Mouse (Mus musculus) adrenal gland, adult 2 months (tissue): ENCODE results near the gene Ttll6. TPM values are rescaled to one million over a fixed set of nuclear protein-coding genes. Genes with fewer than 3 reads are reported as not detected.
A peak's percentile ranks its signal among the peaks of the same experiment; 100 is the strongest.

ENCODE experiments used
- DNase-seq: peaks from one replicate; pipeline ENCODE4 v3.0.0; 2021
- polyA plus RNA-seq: library from polyadenylated mRNA; depleted of rRNA; stranded (reverse); fragments of >200 nt; gene quantifications from 2 replicates; pipeline ENCODE4 v1.2.3, GENCODE M21; 2012
- total RNA-seq, 2 experiments: library from RNA; stranded (reverse); gene quantifications; 2 replicates each; pipeline ENCODE4 v1.2.3; 2021

The Ttll6 gene
- total and polyA plus RNA-seq, 3 experiments = not detected

- no peak for DNase-seq
Observed at GRCm38 (mm10) chr11:96169016-96169415, 35.4 kb downstream of the Ttll6 start.

- DNase-seq = no peak
Observed at GRCm38 (mm10) chr11:96170711-96171379, 37.3 kb downstream of the Ttll6 start.

DNA sequence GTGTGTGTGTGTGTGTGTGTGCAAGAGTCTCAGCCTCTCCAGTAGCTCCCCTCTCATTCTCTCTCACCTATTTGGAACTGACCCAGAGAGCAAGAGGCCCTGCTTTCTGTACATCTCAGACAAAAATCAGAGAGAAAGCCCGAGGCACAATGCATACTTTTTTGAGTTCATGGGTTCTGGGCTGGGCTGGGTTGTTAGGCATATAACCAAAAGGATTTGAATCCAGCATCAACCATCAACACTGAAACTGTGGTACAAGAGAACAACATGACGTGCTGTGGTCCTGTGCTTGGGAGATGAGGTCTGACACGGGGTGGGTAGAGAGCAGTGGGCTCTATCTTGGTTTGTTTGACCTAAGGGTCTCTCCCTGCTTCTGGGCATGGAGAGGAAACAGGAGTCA is 38.0 kb downstream of the Ttll6 start:
- DNase-seq = no peak

GRCm38 (mm10) chr11:96172511-96173287 is 39.1 kb downstream of the Ttll6 start:
- DNase-seq = no peak

DNA sequence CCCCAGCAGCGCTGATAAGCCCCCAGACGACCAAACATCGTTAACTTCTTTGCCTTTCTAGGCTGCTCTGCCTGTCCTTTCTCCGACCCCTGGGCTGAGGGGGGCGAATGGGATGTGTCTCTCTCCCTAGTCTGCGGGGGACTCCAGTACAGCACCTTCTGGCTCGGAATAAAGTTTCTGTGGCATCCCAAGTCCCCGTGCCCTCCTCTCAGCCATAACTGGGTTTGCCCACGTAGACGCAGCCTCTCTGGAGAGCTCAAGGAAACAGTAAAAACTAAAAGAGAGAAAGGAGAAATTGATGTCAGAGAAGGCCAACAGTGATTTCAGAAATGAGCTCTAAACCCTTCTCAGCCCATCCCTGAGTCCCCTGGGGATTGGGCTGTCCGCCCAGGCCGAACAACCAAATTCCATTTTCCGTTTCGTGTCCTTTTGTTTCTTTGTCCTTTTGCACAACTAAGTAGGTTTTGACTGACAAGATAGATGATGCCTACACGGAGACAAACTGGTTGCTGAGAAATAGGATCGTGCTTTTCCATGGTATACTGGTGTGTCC is 39.8 kb downstream of the Ttll6 start:
- no peak for DNase-seq

GRCm38 (mm10) chr11:96174881-96175280 is 41.3 kb downstream of the Ttll6 start:
- DNase-seq = no peak

- no peak for DNase-seq
Observed at GRCm38 (mm10) chr11:96175511-96175910, 41.9 kb downstream of the Ttll6 start.

- DNase-seq = no peak
Observed at GRCm38 (mm10) chr11:96175951-96176530, 42.5 kb downstream of the Ttll6 start.

DNA sequence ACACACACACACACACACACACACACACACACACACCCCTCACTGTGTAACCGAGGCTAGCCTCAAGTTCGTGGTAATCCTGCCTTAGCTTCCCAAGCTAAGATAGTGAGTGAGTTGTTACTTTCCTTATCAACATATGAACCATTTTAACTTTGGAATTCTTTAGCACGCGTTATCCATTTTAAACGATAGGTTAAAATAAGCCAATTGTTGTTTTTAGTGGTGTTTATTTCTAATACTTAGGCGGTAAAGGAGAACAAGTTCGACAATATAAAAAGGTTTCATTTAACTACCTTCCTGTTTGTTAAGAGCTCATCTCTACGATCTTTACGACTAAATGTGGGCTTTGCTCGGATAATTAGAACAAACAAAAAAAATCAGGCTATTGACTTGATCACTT is 43.3 kb downstream of the Ttll6 start:
- DNase-seq = no peak

DNA sequence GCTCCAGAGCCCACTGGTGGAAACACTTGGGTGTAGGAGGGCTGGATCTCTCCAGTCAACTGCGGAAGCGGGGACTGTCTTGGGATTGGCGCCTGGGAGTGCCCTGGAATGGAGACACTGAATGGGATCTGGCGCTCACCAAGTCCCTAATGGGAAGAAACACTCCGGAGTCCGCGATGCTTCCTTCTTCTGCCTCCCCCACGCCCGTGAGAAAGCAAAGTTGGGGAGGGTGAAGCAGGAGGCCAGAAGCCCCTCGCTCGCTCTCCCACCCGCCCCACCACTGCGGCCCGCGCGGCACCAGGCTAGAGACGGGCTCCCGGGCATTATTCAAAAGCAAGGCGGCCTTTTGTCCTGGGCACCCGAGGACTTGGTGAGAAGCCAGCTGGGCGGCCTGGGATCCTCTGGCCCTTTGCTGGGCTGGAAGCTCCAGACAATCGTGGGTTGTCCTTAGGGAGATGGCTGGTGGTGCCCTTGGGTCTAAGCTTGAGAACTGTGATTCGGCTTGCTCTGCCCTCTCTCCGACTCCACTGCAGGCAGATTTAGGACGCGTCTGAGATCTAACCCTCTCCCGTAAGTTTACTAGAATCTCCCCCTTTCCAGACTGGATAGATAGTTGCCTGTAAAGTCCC is 44.1 kb downstream of the Ttll6 start:
- DNase-seq = no peak

- DNase-seq = no peak
Observed at GRCm38 (mm10) chr11:96178356-96178755, 44.8 kb downstream of the Ttll6 start.

DNA sequence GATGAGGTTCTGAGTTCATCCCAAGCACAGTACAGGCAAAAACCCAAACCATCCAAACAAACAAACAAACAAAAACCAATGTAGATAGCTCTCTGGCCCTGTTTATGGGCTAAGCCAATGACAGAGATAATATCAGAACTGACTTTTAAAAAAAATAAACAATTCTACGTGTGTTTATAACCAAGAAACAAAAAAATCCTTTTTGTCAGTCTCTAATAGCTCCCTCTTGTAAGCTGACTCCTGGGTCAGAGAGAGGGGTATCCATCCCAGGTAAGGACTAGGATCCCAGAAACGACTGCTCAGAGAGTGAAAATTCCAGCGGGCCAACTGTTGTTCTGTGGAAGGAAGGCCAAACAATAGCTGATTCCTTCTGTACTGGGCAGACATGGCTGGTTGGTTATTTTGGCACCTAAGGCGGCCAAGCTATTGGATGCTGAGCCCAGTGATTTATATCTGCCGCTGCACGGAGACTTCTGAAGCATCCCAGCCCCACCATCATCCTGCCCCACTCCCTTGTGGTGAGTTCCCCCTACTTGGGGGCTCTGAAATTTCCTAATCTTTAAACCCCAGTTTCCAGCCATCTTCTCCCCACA is 45.4 kb downstream of the Ttll6 start:
- DNase-seq = no peak

GRCm38 (mm10) chr11:96181061-96181460 is 47.5 kb downstream of the Ttll6 start:
- DNase-seq = no peak

DNA sequence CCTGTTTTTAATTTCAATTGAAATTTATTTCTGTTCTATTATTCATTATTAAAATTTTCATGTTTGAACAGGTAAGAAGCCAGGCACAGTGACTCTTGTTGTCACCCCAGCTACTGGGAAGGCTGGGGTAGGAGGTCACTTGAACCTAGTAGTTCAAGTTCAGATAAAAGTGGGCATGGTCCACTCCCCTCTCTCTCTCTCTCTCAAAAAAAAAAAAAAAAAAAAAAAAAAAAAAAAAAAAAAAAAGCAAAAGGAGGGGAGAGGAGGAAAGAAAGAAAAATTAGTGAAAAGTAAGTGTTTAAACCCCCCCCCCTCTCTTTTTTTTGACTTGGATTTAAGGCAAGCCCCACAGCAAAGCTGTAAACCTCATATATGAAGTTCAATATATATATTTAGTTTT is 50.6 kb downstream of the Ttll6 start:
- DNase-seq = no peak

DNA sequence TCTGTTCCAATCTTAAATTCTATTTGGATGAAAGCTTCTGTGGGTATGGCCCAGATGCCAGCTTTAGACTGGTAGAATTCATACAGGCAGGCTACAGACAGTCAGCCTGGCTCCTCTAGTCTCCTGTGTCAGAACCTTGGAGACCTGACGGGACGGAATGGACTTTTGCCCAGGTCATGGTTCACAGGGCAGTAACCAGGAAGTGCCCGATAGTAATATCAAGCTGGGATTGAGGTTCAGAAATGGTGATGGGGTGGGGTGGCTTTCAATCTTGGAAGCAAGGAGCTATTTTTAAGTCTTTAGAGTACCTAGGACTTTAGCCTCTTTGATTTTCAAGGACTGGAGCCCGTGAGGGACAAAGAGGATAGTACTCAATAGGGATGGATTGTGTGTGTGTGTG is 53.7 kb downstream of the Ttll6 start:
- no peak for DNase-seq

DNA sequence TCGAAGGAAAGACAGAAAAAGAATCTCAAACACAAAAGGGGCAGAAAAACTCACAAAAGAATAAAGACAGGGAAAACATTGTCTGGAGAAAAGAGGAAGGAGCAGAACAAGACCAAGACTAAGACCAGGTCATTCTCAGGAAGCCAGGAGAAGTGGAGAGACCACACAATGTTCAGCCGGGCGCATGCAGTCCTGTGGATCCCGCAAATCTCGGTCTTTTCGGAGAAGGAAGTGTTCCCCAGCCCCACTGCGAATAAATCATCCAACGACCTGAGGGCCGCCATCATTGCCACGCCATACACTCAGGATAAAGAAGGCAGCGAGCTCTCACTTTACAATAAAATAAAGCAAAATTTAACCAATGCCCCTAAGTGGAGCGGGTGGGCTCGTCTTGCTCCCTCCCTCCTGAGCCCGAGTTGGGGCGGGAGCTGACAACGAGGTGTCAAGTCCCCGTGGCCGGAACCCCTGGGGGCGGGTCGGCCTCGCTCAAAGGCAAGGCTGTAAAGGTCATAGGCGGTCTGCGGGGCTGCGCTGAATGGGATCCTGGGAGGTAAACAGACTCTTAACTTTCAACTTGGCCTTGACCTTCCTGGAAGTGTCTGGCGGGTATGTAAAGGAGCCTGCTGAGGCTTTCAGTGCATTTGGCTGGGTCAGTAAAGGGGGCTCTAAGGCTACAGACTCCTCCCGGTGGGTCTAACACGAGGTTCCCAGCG is 56.4 kb downstream of the Ttll6 start:
- no peak for DNase-seq

DNA sequence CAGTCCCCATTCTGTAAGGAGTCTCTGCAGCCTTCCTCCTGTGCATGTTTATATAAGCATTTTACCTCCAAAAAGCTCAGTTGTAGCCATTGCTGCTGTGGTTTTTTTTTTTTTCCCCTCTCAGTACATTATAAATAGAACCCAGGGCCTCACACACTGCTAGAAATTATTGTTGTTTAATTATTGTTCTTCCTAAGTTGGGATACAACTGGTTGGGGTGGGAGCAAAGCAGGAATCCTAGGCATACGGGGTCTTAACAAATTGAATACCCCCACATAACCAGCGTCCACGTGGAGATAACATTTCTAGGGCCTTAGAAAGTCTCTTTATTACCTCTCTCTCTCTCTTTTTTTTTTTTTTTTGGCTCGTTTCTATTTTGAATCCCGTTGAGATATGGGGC is 57.5 kb downstream of the Ttll6 start:
- DNase-seq = no peak

- DNase-seq = peak; percentile 59
Observed at GRCm38 (mm10) chr11:96193521-96194400, 60.2 kb downstream of the Ttll6 start, which contains the start of gene Hoxb13. Gene Hoxb13, plus strand, starts transcription at chr11:96194316.

- DNase-seq = no peak
Observed at GRCm38 (mm10) chr11:96194401-96194710, 60.8 kb downstream of the Ttll6 start.

DNA sequence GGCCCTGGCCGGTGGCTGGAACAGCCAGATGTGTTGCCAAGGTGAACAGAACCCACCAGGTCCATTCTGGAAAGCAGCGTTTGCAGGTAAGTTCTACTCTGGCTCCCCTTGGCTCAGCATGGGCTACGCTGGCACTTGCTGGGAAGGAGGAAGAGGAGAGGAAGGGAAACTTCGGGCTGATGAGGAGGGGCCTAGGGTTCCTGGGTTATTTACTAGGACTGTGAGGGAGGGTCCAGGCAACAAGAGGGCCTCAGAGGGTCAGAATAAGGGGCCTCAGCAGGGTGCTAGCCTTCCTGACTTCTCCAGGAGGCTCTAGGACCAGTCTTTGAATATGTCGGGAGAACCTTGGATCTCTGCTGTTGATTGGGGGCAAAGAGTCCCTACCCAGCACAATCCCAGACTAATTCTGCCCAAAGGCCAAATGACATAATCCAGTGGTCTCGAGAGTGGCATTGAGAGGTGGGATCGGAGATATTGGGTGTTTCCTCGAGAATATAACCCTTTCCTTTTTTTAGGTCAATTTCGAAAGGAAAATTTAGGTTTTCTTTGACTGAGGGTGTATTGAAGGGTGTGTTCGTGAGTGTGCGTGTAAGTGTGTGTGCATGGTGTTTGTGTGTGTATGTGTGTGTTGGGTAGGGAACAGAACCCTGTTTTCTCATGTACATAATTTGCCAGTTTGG is 61.5 kb downstream of the Ttll6 start:
- no peak for DNase-seq
